Mouse (Mus musculus) liver, postnatal 0 days (tissue): ENCODE results near the gene Nr1h4. TPM values are rescaled to one million over a fixed set of nuclear protein-coding genes. Genes with fewer than 3 reads are reported as not detected.
A peak's percentile ranks its signal among the peaks of the same experiment; 100 is the strongest.

ENCODE experiments used
- ATAC-seq: fragments of 200-750 bp; cut with Nextera tagmentation; 2 replicates; pipeline ENCODE4 v1.8.0; 2017; ENCODE audit warnings: mild to moderate bottlenecking, moderate library complexity
- DNase-seq: peaks from one replicate; pipeline ENCODE4 v3.0.0-alpha.2; 2016
- H3K27ac ChIP-seq: fragments of 300-500 bp; sonication (generic); 2 replicates; pipeline ENCODE4 v1.5.1; 2014; ENCODE audit warnings: antibody characterized with exemption, moderate library complexity, mild to moderate bottlenecking, low read depth
- H3K27me3 ChIP-seq: fragments of 300-500 bp; sonication (generic); 2 replicates; pipeline ENCODE4 v1.6.1; 2014; ENCODE audit warnings: low read length, control low read depth, mixed read lengths; ENCODE audit not compliant: insufficient read depth
- H3K36me3 ChIP-seq: fragments of 300-500 bp; sonication (generic); replicated peaks from 2 replicates; pipeline ENCODE4 v1.6.1; 2014; ENCODE audit warnings: mild to moderate bottlenecking, control low read depth, low read length, moderate library complexity, mixed read lengths; ENCODE audit not compliant: insufficient read depth
- H3K4me1 ChIP-seq: fragments of 300-500 bp; sonication (generic); 2 replicates; pipeline ENCODE4 v1.6.1; 2014; ENCODE audit warnings: antibody characterized with exemption, mild to moderate bottlenecking, control low read depth; ENCODE audit not compliant: insufficient read depth
- H3K4me2 ChIP-seq: fragments of 300-500 bp; sonication (generic); 2 replicates; pipeline ENCODE4 v1.6.1; 2014; ENCODE audit warnings: low read depth, mild to moderate bottlenecking, low read length, moderate library complexity, mixed read lengths
- H3K4me3 ChIP-seq: fragments of 300-500 bp; sonication (generic); 2 replicates; pipeline ENCODE4 v1.5.1; 2014; ENCODE audit warnings: low read depth, low read length
- H3K9ac ChIP-seq: fragments of 300-500 bp; sonication (generic); replicated peaks from 2 replicates; pipeline ENCODE4 v1.6.1; 2014; ENCODE audit warnings: mild to moderate bottlenecking, moderate library complexity
- H3K9me3 ChIP-seq: fragments of 300-500 bp; sonication (generic); 2 replicates; pipeline ENCODE4 v1.6.1; 2016; ENCODE audit warnings: mild to moderate bottlenecking, control low read depth, low read length, mixed read lengths
- CTCF ChIP-seq: sonication (generic); IDR thresholded peaks from 2 replicates; pipeline ENCODE4 v1.5.1; 2016; ENCODE audit warnings: antibody characterized with exemption, low read depth
- EP300 ChIP-seq: IDR thresholded peaks from 2 replicates; pipeline ENCODE4 v1.6.1; 2016; ENCODE audit warnings: antibody characterized with exemption, low read depth, mild to moderate bottlenecking
- WGBS: fragments of 180-500 bp; shearing (Covaris S2); extraction: QIAGEN DNeasy Blood & Tissue Kit; methylation state at CpG from one replicate; pipeline ENCODE4 v1.1.7; 2014; ENCODE audit not compliant: insufficient replicate concordance; 5-methylcytosine and 5-hydroxymethylcytosine counted together
- polyA plus RNA-seq: library from polyadenylated mRNA; unstranded; fragments of >200 nt; fragmentation: Nextera tagmentation; extraction: Ambion mirVana; gene quantifications from 2 replicates; pipeline ENCODE4 v1.2.1, GENCODE M21; 2015

The Nr1h4 gene
- polyA plus RNA-seq, 1 experiment from 2014 or later, result 43.5 TPM

GRCm38 (mm10) chr10:89490250-89490649 is 43.1 kb downstream of the Nr1h4 start:
- no peak overlapping the region for H3K27ac ChIP-seq
- no peak overlapping the region for H3K9ac ChIP-seq
- TF ChIP-seq EP300 (no peak), CTCF (no peak)
- peaks cover 3% of the 10 kb centered on the region; the same call in 1 of the 2 replicates for H3K36me3 ChIP-seq
- H3K4me3 ChIP-seq, result no peak overlapping the region
- 83% methylated on average over 3 of the region's 3 CpGs for WGBS
- ATAC-seq (no peak), DNase-seq (no peak)
- H3K4me2 ChIP-seq, result no peak overlapping the region
- H3K9me3 ChIP-seq, result no peaks in the 10 kb centered on the region
- peaks cover 2% of the 10 kb centered on the region for H3K4me1 ChIP-seq
- no peaks in the 10 kb centered on the region for H3K27me3 ChIP-seq

- DNase-seq, result no peak
- no peak overlapping the region for H3K4me3 ChIP-seq
- H3K27me3 ChIP-seq, result no peaks in the 10 kb centered on the region
- no peak overlapping the region for H3K9ac ChIP-seq
- WGBS, result 55% methylated on average over 4 of the region's 4 CpGs
- no peak overlapping the region for H3K27ac ChIP-seq
- peaks cover 8% of the 10 kb centered on the region for H3K4me1 ChIP-seq
- peaks cover 3% of the 10 kb centered on the region; the same call in 1 of the 2 replicates for H3K36me3 ChIP-seq
- TF ChIP-seq EP300, result no peak
- TF ChIP-seq CTCF, result 0 out of 2 replicates have a peak, but pooled peaks have one; percentile 26
- no peaks in the 10 kb centered on the region for H3K9me3 ChIP-seq
- no peak overlapping the region for H3K4me2 ChIP-seq
- no peak for ATAC-seq
These were observed 43.9 kb downstream of the Nr1h4 start for GRCm38 (mm10) chr10:89489459-89489858.

GRCm38 (mm10) chr10:89486995-89487742 is 46.2 kb downstream of the Nr1h4 start:
- no peaks in the 10 kb centered on the region for H3K27me3 ChIP-seq
- no peak for TF ChIP-seq CTCF
- TF ChIP-seq EP300, result no peak
- H3K9ac ChIP-seq, result no peak overlapping the region
- ATAC-seq (no peak), DNase-seq (no peak)
- H3K4me2 ChIP-seq, result no peak overlapping the region
- 63% methylated on average over 4 of the region's 4 CpGs for WGBS
- no peaks in the 10 kb centered on the region for H3K9me3 ChIP-seq
- H3K27ac ChIP-seq, result no peak overlapping the region
- no peaks in the 10 kb centered on the region for H3K36me3 ChIP-seq
- peaks cover 8% of the 10 kb centered on the region for H3K4me1 ChIP-seq
- H3K4me3 ChIP-seq, result no peak overlapping the region

- Histone ChIP-seq H3K27me3 (no peaks in the 10 kb centered on the region), H3K9ac (no peak overlapping the region), H3K27ac (no peak overlapping the region), H3K9me3 (no peaks in the 10 kb centered on the region), H3K36me3 (0 out of 2 replicates have a peak, but pooled peaks cover 3% of the 10 kb centered on the region), H3K4me2 (no peak overlapping the region), H3K4me1 (peaks cover 8% of the 10 kb centered on the region), H3K4me3 (no peak overlapping the region)
- no peak for TF ChIP-seq CTCF
- no peak for TF ChIP-seq EP300
- ATAC-seq (no peak), DNase-seq (no peak)
These were observed 48.5 kb downstream of the Nr1h4 start for GRCm38 (mm10) chr10:89484907-89485306.

- Histone ChIP-seq H3K4me3 (no peak overlapping the region), H3K4me2 (no peak overlapping the region), H3K9ac (no peak overlapping the region), H3K27me3 (no peaks in the 10 kb centered on the region), H3K9me3 (no peaks in the 10 kb centered on the region), H3K4me1 (peaks cover 8% of the 10 kb centered on the region), H3K27ac (no peak overlapping the region), H3K36me3 (0 out of 2 replicates have a peak, but pooled peaks cover 3% of the 10 kb centered on the region)
- TF ChIP-seq CTCF, result no peak
- TF ChIP-seq EP300, result no peak
- no peak for DNase-seq
- 0 out of 2 replicates have a peak, but pooled peaks have one; percentile 29 for ATAC-seq
- WGBS, result 56% methylated on average over 18 of the region's 18 CpGs
These were observed 49.4 kb downstream of the Nr1h4 start for GRCm38 (mm10) chr10:89483812-89484602.

- TF ChIP-seq EP300 (no peak), CTCF (no peak)
- WGBS, result 82% methylated on average over 14 of the region's 14 CpGs
- no peak for ATAC-seq
- no peaks in the 10 kb centered on the region for H3K9me3 ChIP-seq
- DNase-seq, result no peak
- no peak overlapping the region for H3K27ac ChIP-seq
- H3K4me2 ChIP-seq, result no peak overlapping the region
- H3K27me3 ChIP-seq, result no peaks in the 10 kb centered on the region
- H3K36me3 ChIP-seq, result 0 out of 2 replicates have a peak, but pooled peaks cover 3% of the 10 kb centered on the region
- peaks cover 8% of the 10 kb centered on the region for H3K4me1 ChIP-seq
- no peak overlapping the region for H3K9ac ChIP-seq
- H3K4me3 ChIP-seq, result no peak overlapping the region
These were observed 50.3 kb downstream of the Nr1h4 start for GRCm38 (mm10) chr10:89483113-89483512.
